Mouse (Mus musculus): Measurements from ENCODE around the gene Csf2rb2. TPM values are rescaled to one million over a fixed set of nuclear protein-coding genes. Genes with fewer than 3 reads are reported as not detected.

The Csf2rb2 gene
- total and polyA plus RNA-seq, 3 experiments: 14.8 to 56.5 (median 21.6) TPM

DNA sequence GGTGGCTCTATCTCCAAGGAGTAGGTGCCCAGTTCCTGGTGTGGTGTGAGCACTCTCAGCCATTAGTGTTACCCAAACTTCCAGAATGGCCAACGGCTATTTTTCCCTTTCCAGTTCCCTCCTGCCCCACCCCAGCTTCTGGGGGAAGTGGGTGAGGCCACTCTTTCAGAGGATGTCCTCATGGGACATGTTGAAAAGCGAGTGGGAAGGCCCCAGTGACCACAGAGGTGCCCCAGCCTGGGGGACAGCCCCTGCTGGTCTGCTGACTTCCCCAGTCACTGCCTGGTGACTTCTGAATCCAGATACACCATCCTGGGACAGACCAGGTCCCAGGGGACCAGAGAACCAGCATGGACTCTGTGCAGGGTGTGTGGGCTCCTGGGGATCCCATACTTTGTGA is 57.9 kb downstream of the Csf2rb2 start:
- peak overlapping the region; percentile 63 to 85 (median 84) for H3K4me3 ChIP-seq (replicated peaks in 1 of 3; ENCODE audit: low read depth in 2 of 3, low read length in 2 of 3, poor library complexity in 1 of 3)
- in situ Hi-C loops (cut with MboI; ENCODE audit: low pct_ligation_motif_present, low pct_unique_long_range_greater_than_20kb, low sequenced_read_pairs) (loop anchor here (5.0 to 10.0 kb wide), 2 partner anchors 65 to 273 kb away; partner anchors contain the start of gene Eif3d), dilution Hi-C loops (cut with MboI; ENCODE audit: extremely low pct_ligation_motif_present, extremely low pct_unique_long_range_greater_than_20kb, low sequenced_read_pairs) (no loop called here)
- TF ChIP-seq EP300 (IDR thresholded peaks at IDR 0.05; ENCODE audit: low read length): peak; percentile 96
- TF ChIP-seq MAX (IDR thresholded peaks at IDR 0.05; ENCODE audit: low read length): peak; percentile 66
- TF ChIP-seq POLR2AphosphoS2 (IDR thresholded peaks at IDR 0.05; ENCODE audit: low read depth, low read length): no peak
- TF ChIP-seq KAT2A (IDR thresholded peaks at IDR 0.05; ENCODE audit: insufficient replicate concordance, low read length): peak; percentile 80; the same call in 1 of the 2 replicates
- TF ChIP-seq CHD1 (IDR thresholded peaks at IDR 0.05; ENCODE audit: low read depth, low read length): no peak
- TF ChIP-seq POLR2A (IDR thresholded peaks at IDR 0.05; ENCODE audit: low read depth, low read length): peak; percentile 69
- TF ChIP-seq ETS1 (conservative IDR thresholded peaks at IDR 0.05; ENCODE audit: low read depth, low read length): peak; percentile 96
- TF ChIP-seq MEF2A (IDR thresholded peaks at IDR 0.05; ENCODE audit: borderline replicate concordance, low read depth, low read length): peak; percentile 90
- TF ChIP-seq JUN (IDR thresholded peaks at IDR 0.05; ENCODE audit: insufficient read depth, low read depth, low read length): peak; percentile 19; the same call in 1 of the 2 replicates
- TF ChIP-seq UBTF (IDR thresholded peaks at IDR 0.05; ENCODE audit: low read depth, low read length): no peak
- peak; percentile 93 for TF ChIP-seq SIN3A (IDR thresholded peaks at IDR 0.05; ENCODE audit: low read length)
- peak; percentile 51; the same call in 1 of the 2 replicates for TF ChIP-seq JUND (conservative IDR thresholded peaks at IDR 0.05; ENCODE audit: low read depth, low read length)
- TF ChIP-seq MYC (IDR thresholded peaks at IDR 0.05; ENCODE audit: low read depth, low read length): peak; percentile 88
- TF ChIP-seq ZC3H11A (IDR thresholded peaks at IDR 0.05; ENCODE audit: low read depth, low read length): no peak
- peak; percentile 33; the same call in 1 of the 2 replicates for TF ChIP-seq HCFC1 (IDR thresholded peaks at IDR 0.05; ENCODE audit: low read depth, low read length)
- TF ChIP-seq TBP (conservative IDR thresholded peaks at IDR 0.05; ENCODE audit: low read depth, low read length): peak; percentile 59
- TF ChIP-seq TCF12 (IDR thresholded peaks at IDR 0.05; ENCODE audit: low read depth, low read length): peak; percentile 98
- peak; percentile 14; the same call in 1 of the 2 replicates for TF ChIP-seq SMC3 (IDR thresholded peaks at IDR 0.05; ENCODE audit: low read depth, low read length)
- no peak for TF ChIP-seq GABPA (IDR thresholded peaks at IDR 0.05; ENCODE audit: insufficient replicate concordance, low read depth, low read length)
- no peak for TF ChIP-seq E2F4 (IDR thresholded peaks at IDR 0.05; ENCODE audit: insufficient replicate concordance, low read depth, low read length)
- no peak; the same call in 1 of the 2 replicates for TF ChIP-seq ZMIZ1 (IDR thresholded peaks at IDR 0.05; ENCODE audit: low read depth, low read length)
- TF ChIP-seq USF1 (IDR thresholded peaks at IDR 0.05; ENCODE audit: low read depth, low read length): no peak
- no peak for TF ChIP-seq NRF1 (IDR thresholded peaks at IDR 0.05; ENCODE audit: low read depth, low read length)
- TF ChIP-seq NELFE (IDR thresholded peaks at IDR 0.05; ENCODE audit: low read depth, low read length): 0 out of 2 replicates have a peak, but pooled peaks have one; percentile 62
- TF ChIP-seq CHD2 (IDR thresholded peaks at IDR 0.05; ENCODE audit: low read length): peak; percentile 90
- TF ChIP-seq ELF1 (IDR thresholded peaks at IDR 0.05; ENCODE audit: low read depth, low read length): peak; percentile 56
- peak; percentile 98 for TF ChIP-seq RCOR1 (conservative IDR thresholded peaks at IDR 0.05; ENCODE audit: low read depth, low read length)
- TF ChIP-seq IRF4 (IDR thresholded peaks at IDR 0.05; ENCODE audit: low read depth, low read length): peak; percentile 95
- no peak; the same call in 1 of the 2 replicates for TF ChIP-seq RAD21 (IDR thresholded peaks at IDR 0.05; ENCODE audit: low read depth, low read length)
- no peak for TF ChIP-seq PAX5 (IDR thresholded peaks at IDR 0.05; ENCODE audit: low read length)
- no peak for TF ChIP-seq CTCF (conservative IDR thresholded peaks at IDR 0.05 in 1 of 2, IDR thresholded peaks at IDR 0.05 in 1 of 2; ENCODE audit: low read depth in 2 of 2, low read length in 2 of 2)
- no peak for TF ChIP-seq ZNF384 (IDR thresholded peaks at IDR 0.05; ENCODE audit: low read depth, low read length)
- TF ChIP-seq BHLHE40 (IDR thresholded peaks at IDR 0.05; ENCODE audit: low read depth, low read length): peak; percentile 95
- peak; percentile 77; the same call in 1 of the 2 replicates for TF ChIP-seq MAFK (IDR thresholded peaks at IDR 0.05; ENCODE audit: insufficient replicate concordance, low read length)
- no peak for TF ChIP-seq ZKSCAN1 (IDR thresholded peaks at IDR 0.05; ENCODE audit: borderline replicate concordance, low read depth, low read length)
- TF ChIP-seq MXI1 (IDR thresholded peaks at IDR 0.05; ENCODE audit: low read depth, low read length): no peak; the same call in 1 of the 2 replicates
- peak; percentile 98 for TF ChIP-seq MAZ (IDR thresholded peaks at IDR 0.05; ENCODE audit: low read depth, low read length)
- no peak for TF ChIP-seq USF2 (conservative IDR thresholded peaks at IDR 0.05; ENCODE audit: low read depth, low read length)
- H3K36me3 ChIP-seq (replicated peaks in 1 of 2; ENCODE audit: control insufficient read depth in 1 of 2, insufficient read depth in 1 of 2, low read length in 1 of 2): peaks cover 39 to 42% of the 10 kb centered on the region in 2 experiments
- peak overlapping the region; percentile 98 for H3K27ac ChIP-seq (ENCODE audit: insufficient read depth, low read depth)
- peak; percentile 90 for DNase-seq (ENCODE audit: extremely low read depth)
- no peaks in the 10 kb centered on the region for H3K9me3 ChIP-seq (replicated peaks; ENCODE audit: low read length)
- H3K79me2 ChIP-seq (replicated peaks; ENCODE audit: control insufficient read depth, extremely low read depth, insufficient read depth, poor library complexity, severe bottlenecking): peaks cover 24% of the 10 kb centered on the region
- peak overlapping the region; percentile 87 for H3K9ac ChIP-seq (ENCODE audit: insufficient read depth, low read depth)
- peaks cover 39 to 66% of the 10 kb centered on the region in 2 experiments for H3K4me1 ChIP-seq (ENCODE audit: control insufficient read depth in 1 of 2, insufficient read depth in 2 of 2)
- peak overlapping the region; percentile 86 for H3K4me2 ChIP-seq (ENCODE audit: insufficient read depth, low read depth, poor library complexity, severe bottlenecking)
- no peaks in the 10 kb centered on the region for H3K27me3 ChIP-seq (replicated peaks)

All from CH12.LX (cell line).